Mouse (Mus musculus): ENCODE data around the gene Ccser1.

Ccser1 gene

DNA sequence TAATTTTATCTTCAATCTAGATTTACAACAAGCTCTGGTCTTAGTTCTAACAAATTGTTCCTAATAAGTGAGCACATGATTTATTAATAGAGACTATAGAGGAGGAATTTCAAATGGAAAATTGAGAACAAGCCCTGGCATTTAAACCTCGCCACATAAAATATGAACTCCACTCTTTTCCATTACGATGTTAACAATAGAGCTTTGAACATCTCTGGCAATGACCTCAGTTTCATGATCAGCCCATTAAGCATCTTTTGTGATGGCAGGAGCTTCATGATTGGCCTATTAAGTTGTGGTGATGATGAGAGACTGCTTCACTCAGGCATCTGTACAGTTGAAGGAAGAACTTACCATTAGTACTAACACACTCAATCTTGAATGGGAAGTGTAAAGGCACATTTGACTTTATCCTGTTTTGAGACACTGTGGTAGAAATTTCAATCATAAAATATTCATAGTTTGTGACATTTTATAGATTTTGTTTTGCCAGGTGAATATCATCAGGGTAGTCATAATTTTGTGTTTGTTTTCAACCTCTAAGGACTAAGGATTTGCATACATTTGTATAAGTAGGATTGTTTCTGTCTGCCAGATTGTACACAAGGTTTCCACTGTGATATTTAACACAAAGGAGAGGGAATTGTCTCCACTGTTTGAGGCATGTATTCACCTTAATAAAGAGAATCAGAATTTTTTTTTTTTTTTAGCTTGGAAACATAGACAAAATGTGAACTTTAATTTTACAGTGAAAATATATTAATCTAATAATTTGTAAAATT is 291.4 kb downstream of the Ccser1 start:
- DNase-seq: no peak

DNA sequence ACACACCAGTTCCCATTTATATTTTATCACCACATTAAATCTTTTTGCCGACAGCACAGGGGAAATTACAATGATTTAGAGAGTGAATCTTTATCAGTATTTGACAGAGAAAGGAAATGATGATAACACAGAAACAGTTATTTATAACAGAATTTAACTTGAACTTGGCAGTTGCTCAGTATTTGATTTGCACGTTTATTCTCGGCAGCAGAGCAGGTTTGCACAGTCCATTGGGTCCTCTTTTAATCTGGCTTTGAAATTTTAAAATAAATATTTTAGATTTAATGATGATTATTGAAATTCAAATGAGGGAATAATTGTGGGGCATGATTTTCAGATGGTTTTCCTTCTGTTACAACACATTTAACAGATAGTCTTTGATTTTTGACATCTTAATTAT is 305.2 kb downstream of the Ccser1 start:
- DNase-seq: no peak

DNA sequence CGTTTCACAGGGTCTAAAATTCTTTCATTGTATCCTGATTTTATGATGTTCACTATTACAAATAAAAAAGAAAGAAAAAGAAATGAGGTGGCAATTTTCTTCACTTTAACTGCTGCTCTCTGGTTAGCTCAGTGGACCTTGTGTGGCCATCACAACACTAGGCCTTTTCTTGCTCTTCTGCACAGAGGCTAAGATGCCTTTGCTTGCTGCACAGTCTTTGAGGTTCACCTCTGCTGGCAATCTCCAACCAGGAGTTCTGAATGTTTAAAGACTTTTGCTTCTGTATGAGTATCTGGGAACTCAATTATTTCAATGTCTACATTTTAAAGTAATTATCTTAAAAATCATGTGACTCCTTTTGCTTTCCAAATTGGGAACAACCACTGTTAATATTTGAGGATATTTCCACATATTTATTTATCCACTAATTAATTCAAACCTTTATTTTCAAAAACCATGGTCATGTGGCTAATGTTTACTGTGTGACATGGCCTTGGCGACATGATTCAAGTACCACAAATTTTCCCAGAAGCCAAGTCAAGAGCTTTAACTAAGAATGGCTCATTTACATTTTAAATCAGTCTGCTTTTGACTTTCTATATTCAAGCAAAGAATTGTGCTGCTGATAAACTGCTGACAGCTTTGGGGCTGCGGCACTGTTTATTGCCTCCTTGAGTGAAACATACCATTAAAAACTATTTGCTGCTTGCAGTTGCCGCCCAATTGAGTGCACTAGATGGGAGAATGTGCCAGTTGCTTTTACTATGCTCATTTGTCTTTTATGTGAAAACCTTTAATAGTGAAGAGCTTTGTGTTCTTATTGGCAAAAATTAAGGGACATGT is 312.1 kb downstream of the Ccser1 start:
- no peak for DNase-seq

DNA sequence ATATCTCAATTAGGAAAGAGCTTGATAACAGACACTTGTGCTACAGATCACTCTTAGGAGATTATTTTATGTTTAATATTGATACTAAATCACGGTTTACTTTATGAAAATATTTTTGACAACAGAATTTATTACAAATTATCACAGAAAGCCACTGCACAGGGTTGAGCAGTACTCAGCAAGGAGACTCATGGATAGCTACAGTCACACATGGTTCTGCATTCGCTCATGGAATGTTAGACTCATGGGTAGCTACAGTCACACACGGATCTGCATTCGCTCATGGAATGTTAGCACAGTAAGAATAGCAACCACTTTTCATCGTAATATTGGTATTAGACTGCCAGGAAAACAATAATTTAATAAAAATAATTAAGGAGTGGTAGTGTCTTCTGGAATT is 313.3 kb downstream of the Ccser1 start:
- no peak for DNase-seq

DNA sequence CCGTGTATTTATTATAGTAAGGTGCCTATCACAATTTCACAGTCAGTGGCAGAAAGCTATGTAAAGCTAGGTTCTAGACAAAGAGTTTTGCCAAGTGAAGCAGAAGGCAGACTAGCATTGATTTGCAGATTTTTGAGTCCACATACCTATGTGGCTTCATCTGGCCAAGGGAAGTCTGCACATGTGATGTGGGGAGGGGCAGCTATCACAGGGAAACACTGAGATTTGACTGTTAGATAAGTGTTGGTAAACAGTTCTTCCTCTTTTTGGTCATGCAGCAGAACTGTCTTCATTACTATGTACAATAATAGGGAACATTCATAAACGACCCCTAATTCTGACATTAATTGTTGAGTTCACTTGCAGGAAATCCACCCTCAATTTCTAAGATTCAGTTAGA is 335.2 kb downstream of the Ccser1 start:
- DNase-seq: no peak

DNA sequence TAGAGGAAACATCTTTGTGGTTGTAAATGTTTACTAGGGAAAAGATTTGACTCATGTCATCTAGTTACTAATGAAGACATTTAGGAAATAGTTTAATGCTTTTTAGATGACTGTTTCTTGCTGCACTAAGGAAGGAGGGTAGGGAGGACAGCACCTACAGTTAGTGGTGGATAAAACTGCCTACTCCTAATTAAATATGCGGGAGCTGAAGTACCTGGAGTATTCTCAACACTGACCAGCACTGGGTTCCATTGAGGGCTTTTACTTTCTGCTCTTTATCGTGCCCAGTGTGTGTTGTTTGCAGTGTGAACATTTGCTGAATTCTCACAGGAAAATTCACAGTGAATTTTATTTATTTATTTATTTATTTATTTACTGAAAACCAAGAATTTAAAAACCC is 341.5 kb downstream of the Ccser1 start:
- DNase-seq: no peak

DNA sequence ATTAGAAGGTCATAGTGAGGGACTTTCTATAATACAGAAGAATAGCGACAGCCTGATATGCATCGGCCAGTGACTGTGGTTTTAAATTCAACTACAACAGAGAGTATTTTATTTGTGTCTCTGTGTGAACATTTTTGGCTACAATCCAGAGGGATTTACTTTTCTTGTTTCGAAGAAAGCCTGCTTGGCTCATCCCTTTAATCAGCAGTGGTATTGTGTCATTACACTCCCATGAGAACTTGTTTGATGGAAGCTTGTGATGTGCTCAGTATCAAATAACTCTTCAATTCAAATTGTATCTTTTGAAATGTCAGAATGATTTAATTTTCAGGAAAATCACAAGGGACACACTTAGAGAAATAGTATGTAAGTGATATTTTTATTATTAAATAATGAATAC is 342.0 kb downstream of the Ccser1 start:
- no peak for DNase-seq

DNA sequence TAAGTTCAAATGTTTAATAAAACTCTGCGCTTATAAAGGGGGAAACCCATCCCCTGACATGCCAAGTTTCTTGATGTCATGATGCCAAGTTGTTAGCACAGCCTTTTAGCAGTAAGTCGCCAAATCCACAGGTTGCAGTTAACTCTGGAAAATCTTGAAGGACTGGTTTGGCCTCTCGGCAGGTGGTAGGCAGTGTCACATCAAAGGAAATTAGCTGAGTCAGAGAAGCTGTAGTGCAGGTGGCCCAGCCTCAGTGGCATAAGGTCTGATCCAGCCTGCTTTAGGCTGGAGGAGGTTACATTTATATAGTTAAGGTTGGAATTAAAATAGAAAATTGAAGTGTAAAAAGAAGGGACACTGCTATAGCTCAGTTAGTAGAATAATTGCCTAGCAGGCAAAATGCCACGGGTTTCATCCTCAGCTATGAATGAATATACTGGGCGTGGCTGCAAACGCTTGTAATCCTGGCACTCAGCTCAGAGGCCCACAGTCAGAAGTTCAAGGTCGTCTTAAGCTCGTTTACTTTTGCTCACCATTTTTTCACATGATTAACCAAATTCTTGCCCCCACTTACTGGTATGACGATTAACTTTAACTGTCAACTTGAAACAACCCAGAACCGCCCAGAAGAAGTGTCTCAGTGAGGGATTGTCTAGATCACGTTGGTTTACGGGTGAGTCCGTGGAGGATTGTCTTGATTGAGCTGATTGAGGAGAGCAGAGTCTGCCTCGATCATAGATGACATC is 343.8 kb downstream of the Ccser1 start:
- DNase-seq: peak; percentile 9 to 41

DNA sequence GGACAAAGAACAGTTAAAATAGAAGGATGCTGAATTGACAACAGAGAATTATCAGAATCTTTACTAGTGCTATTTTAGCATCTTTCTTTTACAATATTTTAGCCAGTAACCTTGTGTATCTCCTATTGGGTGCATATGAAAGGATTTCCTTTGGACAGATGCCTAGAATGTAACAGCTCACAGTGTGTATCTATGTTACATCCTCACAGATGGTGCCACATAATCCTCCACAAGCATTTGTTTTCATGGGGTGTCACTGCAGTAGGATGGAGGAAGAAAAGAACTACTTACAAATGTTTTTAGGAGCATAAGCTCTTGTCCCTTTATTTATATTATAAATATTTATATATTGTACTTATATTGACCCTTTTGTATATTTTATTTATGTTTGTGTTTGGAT is 360.6 kb downstream of the Ccser1 start:
- no peak for DNase-seq

DNA sequence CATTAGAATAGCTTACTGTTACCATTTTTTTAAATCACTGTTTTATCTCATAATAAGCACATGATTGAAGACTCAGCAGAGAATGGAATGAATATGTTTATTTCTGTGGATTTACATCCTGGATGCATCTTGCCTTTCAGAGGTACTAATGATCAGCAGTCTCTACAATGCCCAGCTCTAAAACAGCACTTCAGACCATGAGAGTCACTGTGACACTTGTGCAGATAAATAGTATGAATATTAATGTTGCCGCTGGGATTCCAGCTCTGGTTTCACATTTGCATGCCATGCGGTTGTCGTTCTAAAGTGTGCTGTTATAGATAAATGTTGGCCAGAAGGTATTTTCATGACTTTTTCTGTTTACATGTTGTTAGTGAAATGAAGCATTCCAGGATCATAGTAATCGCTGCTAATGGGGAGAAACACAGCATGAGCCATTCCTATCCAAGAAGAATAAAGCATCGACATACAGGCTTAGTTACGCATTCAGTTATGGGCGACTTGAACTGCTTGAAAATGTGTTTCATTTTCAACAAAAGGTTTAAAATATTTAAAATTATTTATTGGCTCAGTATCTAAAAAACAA is 363.4 kb downstream of the Ccser1 start:
- DNase-seq: no peak

DNA sequence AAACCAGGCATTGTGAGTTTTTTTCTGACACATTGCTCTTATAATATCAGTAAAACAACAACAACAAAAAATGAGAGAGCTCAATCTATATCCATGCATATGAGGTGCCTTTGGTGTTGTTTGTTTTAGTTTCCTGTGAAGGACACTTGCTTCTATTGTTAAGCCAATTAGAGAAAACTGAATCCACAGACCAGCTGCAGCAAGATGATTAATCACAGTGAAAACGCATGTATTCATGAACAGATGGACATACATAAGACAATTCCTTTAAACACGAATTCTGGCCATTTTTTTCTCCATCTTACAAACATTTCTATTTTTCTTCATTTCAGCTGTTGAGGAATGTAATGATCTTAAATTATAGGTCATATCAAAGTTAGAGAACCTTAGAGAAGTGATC is 387.4 kb downstream of the Ccser1 start:
- no peak for DNase-seq

DNA sequence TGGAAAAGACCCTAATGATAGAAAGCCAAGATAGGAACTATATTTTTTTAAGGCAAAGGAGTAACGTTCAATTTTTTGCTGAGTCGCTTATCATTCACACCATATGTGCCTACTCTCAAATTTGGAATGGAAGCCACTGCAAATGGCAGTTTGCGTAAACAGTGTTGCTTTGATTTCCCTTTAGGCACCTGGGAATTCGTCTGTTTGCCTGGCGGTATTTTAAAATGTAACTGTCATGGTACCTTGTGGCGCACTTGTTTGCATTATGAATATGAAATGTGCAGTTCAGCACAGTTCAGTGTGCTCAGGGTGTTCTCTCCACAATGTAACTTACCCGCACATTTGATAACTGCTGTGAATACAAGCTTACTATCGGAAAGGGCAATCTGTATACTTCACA is 387.8 kb downstream of the Ccser1 start:
- DNase-seq: no peak

DNA sequence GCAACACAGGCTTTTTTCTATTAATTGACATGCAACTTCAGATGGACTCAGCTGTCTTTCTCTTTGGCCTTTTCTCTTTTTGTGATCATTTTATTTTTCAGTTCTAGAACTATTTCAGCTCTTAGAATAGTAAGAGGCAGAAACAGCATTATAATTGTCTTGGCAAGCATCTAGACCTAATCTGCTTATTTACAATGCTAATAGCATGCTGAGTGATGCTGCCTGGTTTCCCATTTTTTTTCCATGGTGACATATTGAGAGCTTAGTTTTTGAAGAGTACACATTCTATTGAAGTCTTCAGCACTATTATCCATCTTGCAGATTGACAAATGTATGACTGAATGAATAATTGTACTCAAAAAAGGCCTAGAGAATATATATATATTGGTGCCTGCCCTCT is 401.6 kb downstream of the Ccser1 start:
- no peak for DNase-seq

DNA sequence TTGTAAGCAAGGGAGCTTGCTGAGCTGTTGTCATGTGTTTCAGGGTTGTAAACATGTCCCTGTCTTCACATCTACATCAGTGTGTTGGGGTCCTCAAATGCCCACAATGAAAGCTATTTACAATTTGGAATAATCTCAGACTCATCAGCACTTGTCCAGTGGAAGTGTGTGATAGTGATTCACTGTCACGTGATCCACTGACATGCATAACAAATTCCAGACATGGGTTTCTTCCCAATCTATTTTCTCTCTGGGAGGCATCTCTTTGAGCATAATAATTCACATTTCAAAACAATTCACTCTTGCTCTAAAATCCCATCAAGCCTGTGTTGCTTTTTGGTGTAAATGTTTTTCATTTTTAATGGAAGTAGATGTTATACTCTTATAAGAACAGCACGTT is 408.9 kb downstream of the Ccser1 start:
- no peak for DNase-seq

DNA sequence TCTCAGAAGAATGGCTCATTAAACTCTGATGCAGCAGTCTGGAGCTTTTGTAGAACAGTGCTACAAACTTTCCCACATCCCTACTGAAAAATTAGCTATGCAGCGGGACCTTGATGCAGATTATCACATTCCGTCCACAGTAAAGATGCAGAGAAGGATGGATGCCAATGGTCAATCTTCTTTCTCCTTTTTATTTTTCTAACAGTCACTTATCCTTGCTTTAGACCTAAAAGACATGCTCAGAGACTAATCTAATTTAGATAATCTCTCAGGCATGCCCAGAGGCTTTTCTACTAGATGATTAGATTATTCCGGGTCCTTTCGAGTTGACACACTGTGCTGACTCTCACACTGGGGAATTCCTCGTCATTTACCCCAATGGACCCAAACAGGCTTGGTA is 421.8 kb downstream of the Ccser1 start:
- no peak for DNase-seq

DNA sequence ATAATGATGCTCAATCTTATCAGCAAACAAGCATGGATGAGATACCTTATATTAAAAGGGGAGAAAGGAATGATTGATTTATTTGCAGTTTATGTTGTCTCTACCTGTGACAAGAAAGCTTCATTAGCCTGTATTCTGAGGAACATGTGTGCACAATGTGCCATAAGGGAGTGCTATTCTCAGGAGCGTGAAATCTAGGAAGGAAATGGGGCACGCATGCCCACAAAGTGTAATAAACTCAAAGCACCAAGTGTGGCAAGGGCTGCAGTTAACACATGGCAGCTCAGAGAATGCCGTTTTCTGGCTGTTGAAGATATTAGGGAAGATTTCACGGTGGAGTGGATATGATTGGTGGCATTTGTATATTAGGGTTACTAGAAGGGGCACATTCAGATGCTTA is 434.8 kb downstream of the Ccser1 start:
- no peak for DNase-seq

DNA sequence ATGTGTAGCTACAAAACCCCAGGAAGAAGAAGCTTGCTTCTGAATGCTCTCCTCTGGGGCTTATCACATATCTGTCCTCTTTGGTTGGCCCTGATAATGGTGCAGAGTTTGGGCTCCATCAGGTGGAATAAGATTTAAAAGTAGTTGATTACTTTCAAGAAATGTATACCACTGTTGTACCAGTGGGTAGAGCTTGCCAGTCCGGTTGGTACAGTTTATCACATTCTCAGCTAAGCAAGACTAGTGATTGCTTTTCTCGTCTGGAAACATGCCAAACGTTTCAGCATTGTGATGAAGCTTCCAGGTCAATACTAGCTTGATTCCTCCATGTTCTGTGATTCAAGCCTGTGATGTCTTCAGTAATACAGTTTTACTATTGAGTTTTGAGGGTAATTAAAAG is 441.6 kb downstream of the Ccser1 start:
- DNase-seq: peak in 1 of 2 experiments; percentile 27

DNA sequence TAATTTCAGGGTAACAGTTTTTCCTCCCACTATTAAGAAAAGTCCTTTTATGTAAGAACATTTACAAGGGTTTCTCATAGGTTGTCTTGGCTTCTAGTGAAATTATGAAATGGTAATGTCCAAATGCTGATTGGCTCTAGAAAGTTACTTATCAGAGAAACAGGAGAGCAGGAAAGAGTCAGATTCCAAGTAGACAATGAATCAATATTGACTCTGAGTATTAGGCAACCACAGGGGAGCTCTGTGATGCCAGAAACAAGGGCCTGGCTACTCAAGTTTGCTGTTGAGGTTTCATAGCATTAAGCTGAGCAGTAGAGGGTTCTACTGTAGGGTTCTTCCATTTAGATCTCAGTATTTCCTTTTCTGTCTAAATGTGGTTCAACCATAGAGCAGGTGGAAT is 481.3 kb downstream of the Ccser1 start:
- DNase-seq: peak; percentile 25 to 59

DNA sequence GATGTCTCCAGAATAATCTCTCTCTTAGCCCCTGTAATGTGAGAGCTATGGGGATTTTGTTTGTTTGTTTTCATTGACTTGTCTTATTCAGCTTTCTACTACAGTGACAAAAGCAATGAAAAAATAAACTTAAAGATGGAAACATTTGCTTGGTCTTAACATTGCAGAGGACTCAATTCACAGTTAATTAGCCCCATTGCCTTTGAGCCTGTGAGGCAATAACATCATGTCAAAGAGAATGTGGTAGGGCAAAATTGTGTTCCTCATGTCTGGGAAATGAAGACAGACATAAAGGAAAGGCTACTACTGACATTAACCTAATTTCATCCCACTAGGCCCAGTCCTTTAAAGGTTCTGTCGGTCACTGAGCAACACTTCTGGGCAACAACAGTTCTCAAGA is 484.4 kb downstream of the Ccser1 start:
- DNase-seq: no peak

DNA sequence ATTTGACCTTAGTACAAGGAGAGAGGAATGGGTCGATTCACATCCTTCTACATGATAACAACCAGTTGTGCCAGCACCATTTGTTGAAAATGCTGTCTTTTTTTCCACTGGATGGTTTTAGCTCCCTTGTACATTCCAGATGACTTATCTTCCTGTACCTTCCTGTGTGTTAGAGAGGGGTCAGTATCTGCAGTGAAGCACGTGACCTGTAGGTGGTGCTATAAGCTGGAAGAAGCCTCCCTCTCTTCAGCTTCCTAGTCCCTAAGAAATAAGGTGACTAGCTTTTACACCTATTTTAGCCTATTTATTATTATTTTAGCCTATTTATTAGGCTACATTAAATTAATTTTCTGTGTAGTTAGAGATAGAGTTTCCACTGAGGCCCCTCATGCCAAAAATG is 506.9 kb downstream of the Ccser1 start:
- peak in 1 of 2 experiments; percentile 12 for DNase-seq

DNA sequence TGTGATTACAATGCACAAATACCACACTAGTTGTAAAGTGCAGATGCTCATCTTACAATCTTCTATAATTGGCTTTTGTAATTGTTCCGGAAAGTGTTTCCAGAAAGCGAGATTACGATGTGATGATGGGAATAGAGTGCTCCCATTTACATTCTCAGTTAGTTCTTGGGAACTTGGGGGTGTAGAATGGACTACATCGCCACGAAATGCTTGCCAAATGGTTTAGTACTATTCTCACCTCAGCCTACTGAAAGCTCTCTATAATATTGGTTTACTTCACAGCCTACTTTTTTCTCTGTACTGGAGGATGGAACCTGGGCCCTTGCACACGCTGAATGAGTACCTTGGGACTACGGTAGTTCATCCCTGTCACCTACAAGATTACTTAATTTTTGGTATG is 522.9 kb downstream of the Ccser1 start:
- DNase-seq: no peak

DNA sequence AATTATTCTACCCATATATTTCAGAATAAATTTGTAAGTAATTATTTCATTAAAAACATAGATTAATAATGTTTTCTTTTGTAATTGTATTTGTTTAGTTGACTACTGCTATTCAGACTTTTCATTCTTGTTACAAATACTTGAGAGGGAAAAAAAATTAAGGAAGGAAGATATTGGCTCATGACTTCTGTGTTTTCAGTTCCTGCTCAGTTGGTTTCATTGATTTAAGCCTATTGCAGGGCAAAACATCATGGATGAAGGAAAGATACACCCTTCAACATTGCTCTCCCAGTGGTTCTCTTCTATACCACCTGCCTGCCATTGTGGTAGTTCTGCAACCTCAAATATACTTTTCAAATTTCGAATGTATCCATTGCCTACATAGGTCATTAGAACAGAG is 541.1 kb downstream of the Ccser1 start:
- no peak for DNase-seq

DNA sequence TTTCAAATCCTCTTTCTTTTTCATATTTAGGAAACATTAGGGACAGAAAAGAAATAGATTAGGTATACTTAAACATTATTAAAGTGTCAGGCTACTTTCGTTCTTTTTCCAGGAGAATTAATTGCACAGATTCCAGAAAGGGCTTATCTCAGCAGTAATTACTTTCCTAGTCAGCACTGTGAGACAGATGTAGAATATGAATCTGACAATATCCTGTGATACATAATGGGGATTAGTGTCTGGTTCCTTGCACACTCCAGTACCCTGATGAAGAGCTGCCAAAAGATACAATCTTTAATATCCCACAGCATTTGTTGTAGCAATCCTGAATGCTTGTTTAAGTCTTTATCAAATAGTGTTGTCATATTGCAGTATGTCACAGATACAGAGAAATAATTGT is 548.9 kb downstream of the Ccser1 start:
- no peak for DNase-seq

Data from lung, adult 18-20 months (tissue).